Mouse (Mus musculus) heart, embryonic 14.5 days (tissue): Measurements from ENCODE around the gene Fbln7. TPM values are rescaled to one million over a fixed set of nuclear protein-coding genes. Genes with fewer than 3 reads are reported as not detected.

Experiments used
- ATAC-seq: fragments of 200-750 bp; cut with Nextera tagmentation; 2 replicates; pipeline ENCODE4 v1.8.0; 2017; ENCODE audit warnings: low read depth, moderate TSS enrichment; ENCODE audit not compliant: insufficient number of reproducible peaks, insufficient read depth, low FRiP score
- H3K27ac ChIP-seq, 2 experiments: fragments of 200-500 bp in 1 of 2; fragments of 300-500 bp in 1 of 2; sonication (generic) in 1 of 2; replicated peaks in 1 of 2; 2 replicates each; pipeline ENCODE4 v1.5.1; 2012 to 2014; ENCODE audit warnings: low read depth in 2 of 2, low read length in 2 of 2, control low read depth in 1 of 2, mild to moderate bottlenecking in 1 of 2, mixed read lengths in 1 of 2; ENCODE audit not compliant: control insufficient read depth in 1 of 2, insufficient read depth in 1 of 2
- H3K27me3 ChIP-seq: fragments of 300-500 bp; sonication (generic); 2 replicates; pipeline ENCODE4 v1.6.1; 2014; ENCODE audit warnings: mild to moderate bottlenecking, low read length, control low read depth; ENCODE audit not compliant: control insufficient read depth, insufficient read depth
- H3K36me3 ChIP-seq: fragments of 300-500 bp; sonication (generic); 2 replicates; pipeline ENCODE4 v1.6.1; 2014; ENCODE audit warnings: mild to moderate bottlenecking, control low read depth, low read length, mixed read lengths; ENCODE audit not compliant: control insufficient read depth, insufficient read depth
- H3K4me1 ChIP-seq, 2 experiments: fragments of 200-500 bp in 1 of 2; fragments of 300-500 bp in 1 of 2; sonication (generic) in 1 of 2; 2 replicates each; pipeline ENCODE4 v1.6.1; 2012 to 2014; ENCODE audit warnings: low read length in 2 of 2, control low read depth in 1 of 2, mixed read lengths in 1 of 2; ENCODE audit not compliant: control insufficient read depth in 2 of 2, insufficient read depth in 2 of 2
- H3K4me2 ChIP-seq: fragments of 300-500 bp; sonication (generic); 2 replicates; pipeline ENCODE4 v1.6.1; 2014; ENCODE audit warnings: mild to moderate bottlenecking, low read length
- H3K4me3 ChIP-seq, 2 experiments: fragments of 200-500 bp in 1 of 2; fragments of 300-500 bp in 1 of 2; sonication (generic) in 1 of 2; 2 replicates each; pipeline ENCODE4 v1.5.1; 2012 to 2014; ENCODE audit warnings: low read length in 2 of 2, mild to moderate bottlenecking in 2 of 2, control low read depth in 1 of 2, low read depth in 1 of 2, moderate library complexity in 1 of 2; ENCODE audit not compliant: control insufficient read depth in 1 of 2, insufficient read depth in 1 of 2
- H3K9ac ChIP-seq: fragments of 300-500 bp; sonication (generic); 2 replicates; pipeline ENCODE4 v1.6.1; 2014; ENCODE audit warnings: mild to moderate bottlenecking, low read length
- H3K9me3 ChIP-seq: fragments of 300-500 bp; sonication (generic); 2 replicates; pipeline ENCODE4 v1.6.1; 2016; ENCODE audit warnings: low read length, control low read depth; ENCODE audit not compliant: control insufficient read depth
- WGBS: fragments of 180-500 bp; shearing (Covaris S2); extraction: QIAGEN DNeasy Blood & Tissue Kit; methylation state at CpG from one replicate; pipeline ENCODE4 v1.1.7; 2014; 5-methylcytosine and 5-hydroxymethylcytosine counted together
- polyA plus RNA-seq: library from polyadenylated mRNA; unstranded; fragments of >200 nt; fragmentation: Nextera tagmentation; extraction: Ambion mirVana; gene quantifications from 2 replicates; pipeline ENCODE4 v1.2.1, GENCODE M21; 2014

Gene Fbln7
- polyA plus RNA-seq, 1 experiment from 2014 or later = 0.93 TPM

DNA sequence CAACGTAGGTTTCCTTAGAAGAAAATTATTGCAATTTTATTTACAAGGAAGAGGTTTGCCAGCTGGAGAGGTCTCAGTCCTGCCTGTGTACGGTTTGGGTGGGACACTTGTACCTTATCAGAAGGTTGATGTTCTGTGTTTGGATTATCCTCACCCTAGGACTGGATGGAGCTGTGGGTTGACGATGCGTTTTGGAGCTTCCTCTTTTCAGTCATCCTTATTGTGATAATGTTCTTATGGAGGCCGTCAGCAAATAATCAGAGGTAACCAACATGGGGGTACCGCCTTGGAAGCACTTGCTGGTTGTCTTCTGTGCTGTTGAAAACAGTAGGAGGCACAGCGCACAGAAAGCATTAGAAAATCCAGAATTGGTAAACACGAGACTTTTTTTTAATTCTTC is 20.3 kb upstream of the Fbln7 start:
- 84% methylated on average over 8 of the region's 8 CpGs for WGBS
- ATAC-seq = no peak
- H3K36me3 ChIP-seq = peaks cover 77% of the 10 kb centered on the region

DNA sequence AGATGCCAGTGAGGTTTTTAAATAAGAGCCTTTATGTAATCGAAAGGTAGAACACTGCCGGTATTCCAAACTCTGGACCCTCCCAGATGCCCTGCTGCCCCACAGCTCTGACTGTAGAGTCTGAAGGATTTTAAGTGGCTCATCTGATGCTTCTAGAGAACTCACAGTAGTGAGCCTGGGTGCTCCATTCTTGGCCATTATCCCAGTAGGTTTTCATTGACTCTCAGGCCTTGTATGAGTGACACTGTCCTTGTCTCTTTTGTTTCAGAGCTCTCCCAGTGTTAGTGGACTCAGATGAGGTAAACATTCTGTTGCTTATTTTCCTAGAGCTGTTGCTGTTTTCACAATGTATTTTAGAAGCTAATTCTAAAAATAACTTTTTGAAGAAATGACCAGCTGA is 12.7 kb upstream of the Fbln7 start:
- Histone ChIP-seq H3K9ac (no peak overlapping the region), H3K27ac (peak overlapping the region; percentile 25 to 62; a peak in 3 of 4 replicates), H3K9me3 (no peaks in the 10 kb centered on the region), H3K4me2 (no peak overlapping the region), H3K27me3 (no peaks in the 10 kb centered on the region), H3K36me3 (peaks cover 80% of the 10 kb centered on the region), H3K4me3 (no peak overlapping the region), H3K4me1 (peaks cover 3 to 15% of the 10 kb centered on the region in 2 experiments)
- no peak for ATAC-seq
- 52% methylated on average over 2 of the region's 2 CpGs for WGBS

More for the DNA sequence above, 20.3 kb upstream of the Fbln7 start:
- H3K4me2 ChIP-seq = no peak overlapping the region
- no peak overlapping the region for H3K27ac ChIP-seq
- no peaks in the 10 kb centered on the region for H3K27me3 ChIP-seq
- H3K4me1 ChIP-seq = 0 out of 4 replicates have a peak, but pooled peaks cover 0 to 2% of the 10 kb centered on the region in 2 experiments
- no peak overlapping the region for H3K4me3 ChIP-seq
- H3K9ac ChIP-seq = no peak overlapping the region
- H3K9me3 ChIP-seq = no peaks in the 10 kb centered on the region

- H3K4me3 ChIP-seq = no peak overlapping the region
- WGBS = 79% methylated on average over 1 of the region's 1 CpGs
These were observed 6.1 kb upstream of the Fbln7 start for GRCm38 (mm10) chr2:128856673-128857072.

DNA sequence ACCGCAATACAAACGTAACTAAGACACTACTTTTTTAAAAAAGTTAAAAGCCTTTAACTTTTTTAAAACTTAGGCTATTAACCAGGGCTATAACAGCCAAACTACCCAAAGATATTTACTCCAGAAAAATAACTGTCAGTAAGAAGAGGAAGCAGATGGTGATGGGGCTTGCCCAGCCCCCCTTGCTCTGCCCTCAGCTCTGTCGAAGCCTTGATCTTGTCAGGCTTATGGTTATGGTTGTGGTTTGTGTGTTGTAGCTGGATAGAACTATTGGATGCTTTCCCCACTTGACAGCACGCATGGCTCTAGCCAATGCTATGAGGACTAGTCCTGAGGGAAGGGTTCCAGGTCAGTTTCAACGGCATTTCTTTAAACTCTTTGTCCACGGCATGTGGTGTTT is 3.8 kb upstream of the Fbln7 start:
- Histone ChIP-seq H3K27ac (no peak overlapping the region), H3K9ac (no peak overlapping the region), H3K4me2 (no peak overlapping the region), H3K4me1 (peaks cover 0 to under 1% of the 10 kb centered on the region in 2 experiments; a peak in 2 of 4 replicates), H3K4me3 (no peak overlapping the region), H3K9me3 (no peaks in the 10 kb centered on the region), H3K27me3 (0 out of 2 replicates have a peak, but pooled peaks cover 3% of the 10 kb centered on the region), H3K36me3 (0 out of 2 replicates have a peak, but pooled peaks cover 7% of the 10 kb centered on the region)
- 84% methylated on average over 6 of the region's 6 CpGs for whole genome bisulfite sequencing
- ATAC-seq = no peak

More at GRCm38 (mm10) chr2:128856673-128857072, 6.1 kb upstream of the Fbln7 start:
- Histone ChIP-seq H3K4me2 (no peak overlapping the region), H3K36me3 (peaks cover 24% of the 10 kb centered on the region), H3K9ac (no peak overlapping the region), H3K9me3 (no peaks in the 10 kb centered on the region), H3K27me3 (no peaks in the 10 kb centered on the region), H3K27ac (no peak overlapping the region), H3K4me1 (no peaks in the 10 kb centered on the region; a peak in 1 of 4 replicates)
- no peak for ATAC-seq

GRCm38 (mm10) chr2:128859861-128860260 is 2.9 kb upstream of the Fbln7 start:
- Histone ChIP-seq H3K27ac (no peak overlapping the region), H3K4me1 (peaks cover 0 to 3% of the 10 kb centered on the region in 2 experiments; a peak in 2 of 4 replicates), H3K9me3 (no peaks in the 10 kb centered on the region), H3K4me2 (no peak overlapping the region), H3K36me3 (0 out of 2 replicates have a peak, but pooled peaks cover under 1% of the 10 kb centered on the region), H3K27me3 (peaks cover 4% of the 10 kb centered on the region; the same call in 1 of the 2 replicates), H3K4me3 (no peak overlapping the region), H3K9ac (no peak overlapping the region)
- no peak for ATAC-seq
- WGBS = 74% methylated on average over 3 of the region's 3 CpGs

- Histone ChIP-seq H3K9me3 (no peaks in the 10 kb centered on the region), H3K27me3 (peaks cover 15% of the 10 kb centered on the region), H3K4me3 (peak overlapping the region; percentile 39 to 50), H3K27ac (no peak overlapping the region), H3K4me1 (peaks cover 0 to 3% of the 10 kb centered on the region in 2 experiments; a peak in 2 of 4 replicates), H3K4me2 (peak overlapping the region; percentile 82), H3K36me3 (no peaks in the 10 kb centered on the region), H3K9ac (peak overlapping the region; percentile 44)
- WGBS = 0% methylated on average over 38 of the region's 38 CpGs
- peak; percentile 76 for ATAC-seq
These were observed 1.1 kb downstream of the Fbln7 start for GRCm38 (mm10) chr2:128863777-128864331.

- no peak overlapping the region for H3K4me2 ChIP-seq
- no peaks in the 10 kb centered on the region for H3K36me3 ChIP-seq
- H3K4me3 ChIP-seq = no peak overlapping the region
- WGBS = 36% methylated on average over 3 of the region's 3 CpGs
- H3K9ac ChIP-seq = no peak overlapping the region
- no peak for ATAC-seq
- H3K9me3 ChIP-seq = no peaks in the 10 kb centered on the region
- H3K27ac ChIP-seq = no peak overlapping the region
- peaks cover 0 to 3% of the 10 kb centered on the region in 2 experiments; a peak in 2 of 4 replicates for H3K4me1 ChIP-seq
- H3K27me3 ChIP-seq = peaks cover 15% of the 10 kb centered on the region
These were observed 2.3 kb downstream of the Fbln7 start for GRCm38 (mm10) chr2:128865061-128865460.

GRCm38 (mm10) chr2:128871656-128872055 is 8.9 kb downstream of the Fbln7 start:
- H3K4me1 ChIP-seq = no peaks in the 10 kb centered on the region
- no peak for ATAC-seq
- H3K27me3 ChIP-seq = no peaks in the 10 kb centered on the region
- H3K4me2 ChIP-seq = no peak overlapping the region
- H3K36me3 ChIP-seq = no peaks in the 10 kb centered on the region
- 66% methylated on average over 8 of the region's 8 CpGs for WGBS
- no peak overlapping the region for H3K9ac ChIP-seq
- H3K4me3 ChIP-seq = no peak overlapping the region
- no peak overlapping the region for H3K27ac ChIP-seq
- H3K9me3 ChIP-seq = no peaks in the 10 kb centered on the region
